Mouse (Mus musculus): ENCODE results near the gene Ccl9.

DNA sequence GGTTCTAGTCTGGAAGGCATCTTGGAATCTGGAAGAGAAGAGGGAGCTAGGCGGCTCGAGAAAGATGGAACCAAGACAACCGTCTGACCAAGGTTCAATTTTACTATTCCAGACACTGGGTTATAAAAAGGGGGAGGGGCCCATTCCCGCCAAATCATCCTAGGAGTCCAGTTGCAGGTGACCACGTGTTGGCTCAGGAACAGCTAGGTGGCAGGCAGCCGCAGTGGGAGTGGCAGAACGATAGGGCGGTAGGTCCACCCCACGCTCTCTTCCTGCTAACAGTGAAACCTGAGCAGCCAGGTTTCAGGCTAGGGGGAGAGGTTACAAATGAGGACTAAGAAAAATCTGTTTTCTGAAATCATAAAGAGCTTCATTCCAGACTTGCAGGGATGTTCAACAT, 5.6 kb downstream of the Ccl9 start:
- no peak for TF ChIP-seq CTCF (IDR thresholded peaks at IDR 0.05; ENCODE audit: low read depth, low read length)
- no peak for TF ChIP-seq GATA1 (IDR thresholded peaks at IDR 0.05; ENCODE audit: borderline replicate concordance, low read length)
